Mouse (Mus musculus) c-Kit-negative CD71-positive TER-119-positive erythroid progenitor cells, embryonic 14.5 days (primary cell): ENCODE measurements around the gene Rab3d.
"Not testable (repeated sequence)": the region's sequence is repeated elsewhere in the genome, so short reads cannot be mapped to it uniquely, and the experiment has no call there.

ENCODE experiments used
- DNase-seq: peaks from one replicate; pipeline ENCODE4 v3.0.0-alpha.2; 2013; ENCODE audit warnings: low read depth, low spot score

The Rab3d gene

DNA sequence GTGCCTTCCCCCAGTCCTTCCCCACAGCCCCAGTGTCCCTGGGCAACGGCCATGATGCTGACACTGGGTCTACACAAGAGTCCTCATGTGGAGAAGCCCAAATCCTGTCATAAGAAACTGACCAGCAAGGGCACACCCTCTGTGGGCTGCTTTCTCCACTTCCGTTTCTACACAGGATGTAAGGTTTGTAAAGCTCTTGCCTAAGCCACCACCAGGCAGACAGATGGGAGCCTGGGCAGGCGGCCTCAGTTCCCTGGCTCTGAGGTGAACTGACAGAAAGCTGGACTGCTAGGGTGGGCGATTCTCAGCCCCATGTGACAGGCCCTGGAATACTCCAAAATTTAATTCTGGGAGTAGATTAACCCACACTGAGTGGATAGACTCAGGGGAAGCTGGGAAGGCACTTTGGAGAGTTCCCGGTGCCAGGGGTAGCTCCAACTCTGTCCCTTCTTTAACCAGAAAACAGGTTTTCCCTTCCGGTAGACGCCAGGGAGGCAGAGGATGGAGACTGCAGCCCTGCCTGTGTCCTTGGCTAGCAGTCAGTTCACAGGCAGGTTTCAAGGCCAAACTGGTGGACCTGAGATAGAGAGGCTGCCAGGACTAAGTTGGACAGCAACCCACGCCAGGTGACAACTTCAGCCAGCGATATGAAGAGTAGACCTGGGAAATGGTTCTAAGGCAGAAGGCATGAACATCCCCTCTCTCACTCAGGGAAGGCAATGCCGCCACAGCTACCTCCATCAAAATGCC lies 8.3 kb downstream of the Rab3d start:
- no peak for DNase-seq

GRCm38 (mm10) chr9:21908216-21908615 lies 9.8 kb downstream of the Rab3d start:
- no peak for DNase-seq

GRCm38 (mm10) chr9:21904031-21904430 lies 14.0 kb downstream of the Rab3d start:
- DNase-seq, result no peak

DNA sequence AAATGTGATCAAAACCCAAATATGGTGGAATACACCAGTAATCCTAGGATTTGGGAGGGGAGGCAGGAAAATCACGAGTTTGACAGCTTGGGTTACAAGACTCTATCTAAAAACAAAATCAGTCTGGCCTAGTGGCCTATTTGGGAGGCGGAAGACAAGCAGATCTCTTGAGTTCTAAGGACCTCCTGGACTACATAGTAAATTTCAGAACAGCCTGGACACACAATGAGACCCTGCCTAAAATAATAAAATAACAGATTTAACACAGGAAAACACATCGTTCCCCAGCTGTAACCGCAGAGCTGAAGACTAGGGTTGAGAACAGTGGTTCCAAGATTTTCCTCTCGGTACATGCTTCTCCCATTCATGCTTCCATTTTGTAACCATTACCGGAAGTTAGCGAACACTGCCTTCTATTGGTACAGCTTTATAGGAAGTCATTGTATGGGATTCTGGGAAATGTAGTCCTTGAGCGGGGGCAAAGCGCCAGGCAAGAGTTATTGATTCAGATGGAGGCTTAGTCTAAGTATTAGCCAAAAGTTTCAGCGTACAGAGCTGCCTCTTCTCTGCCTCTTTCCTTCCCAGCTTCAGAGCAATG lies 16.7 kb downstream of the Rab3d start:
- peak; percentile 35 for DNase-seq

DNA sequence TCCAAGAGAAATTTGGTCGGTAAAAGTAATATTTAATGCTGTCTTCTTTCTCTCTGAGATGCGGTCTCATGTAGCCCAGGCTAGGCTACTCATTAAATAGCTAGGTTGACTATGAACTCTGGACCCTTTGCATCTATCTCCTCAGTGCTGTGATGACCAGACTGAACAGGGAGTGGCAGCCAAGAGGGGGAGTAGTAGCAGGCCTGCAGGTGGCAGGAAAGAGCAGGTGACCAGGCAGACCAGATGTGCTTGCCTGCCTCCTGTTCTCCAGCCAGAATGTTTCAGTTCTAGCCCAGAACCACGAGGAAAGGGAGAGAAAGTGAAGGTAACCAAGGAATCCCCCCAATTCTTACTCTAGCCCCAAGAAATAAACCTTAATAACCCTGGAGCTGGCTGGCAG lies 28.8 kb downstream of the Rab3d start:
- no peak for DNase-seq

DNA sequence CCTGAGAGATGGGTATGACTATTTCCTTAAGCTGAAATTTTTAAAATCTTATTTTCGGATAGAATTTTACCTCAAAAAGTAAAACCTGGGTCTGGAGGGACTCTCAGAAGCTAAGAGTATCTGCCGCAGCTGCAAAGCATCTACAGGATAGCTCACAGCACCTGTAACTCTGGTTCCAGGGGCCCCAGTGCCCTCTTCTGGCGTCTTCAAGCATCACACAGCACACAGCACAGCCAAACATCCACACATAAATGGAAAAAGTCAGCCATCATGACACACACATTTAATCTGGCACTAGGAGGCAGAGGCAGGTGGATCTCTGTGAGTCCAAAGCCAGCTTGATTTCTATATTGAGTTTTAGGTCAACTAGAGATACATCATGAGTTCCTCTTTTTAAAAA lies 41.4 kb downstream of the Rab3d start:
- DNase-seq, result no peak

GRCm38 (mm10) chr9:21872204-21872603 lies 45.8 kb downstream of the Rab3d start:
- no peak for DNase-seq

GRCm38 (mm10) chr9:21870879-21871524 lies 47.0 kb downstream of the Rab3d start:
- peak; percentile 6 for DNase-seq

GRCm38 (mm10) chr9:21869290-21869689 lies 48.7 kb downstream of the Rab3d start:
- DNase-seq, result peak; percentile 16

DNA sequence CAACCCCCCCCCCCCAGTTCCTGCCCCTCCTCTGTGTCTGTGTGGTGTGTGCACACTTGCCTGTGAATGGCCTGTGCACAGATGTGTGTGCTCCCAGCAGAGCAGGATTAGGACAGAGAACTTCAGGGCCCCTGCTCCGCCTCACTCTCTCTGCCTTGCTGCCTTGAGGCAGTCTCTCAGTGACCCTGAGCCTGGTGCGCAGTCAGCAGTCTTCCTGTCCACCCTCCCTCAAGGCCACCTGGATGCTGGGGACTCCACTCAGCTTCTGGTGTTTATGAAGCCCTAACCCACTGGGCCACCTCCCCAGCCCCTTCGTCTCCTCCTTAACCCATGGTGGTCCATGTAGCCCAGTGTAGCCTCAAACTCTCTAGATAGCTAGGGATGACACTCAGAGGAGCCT lies 50.3 kb downstream of the Rab3d start:
- DNase-seq, result no peak

- no peak for DNase-seq
These were observed 51.4 kb downstream of the Rab3d start for GRCm38 (mm10) chr9:21866641-21867040.

DNA sequence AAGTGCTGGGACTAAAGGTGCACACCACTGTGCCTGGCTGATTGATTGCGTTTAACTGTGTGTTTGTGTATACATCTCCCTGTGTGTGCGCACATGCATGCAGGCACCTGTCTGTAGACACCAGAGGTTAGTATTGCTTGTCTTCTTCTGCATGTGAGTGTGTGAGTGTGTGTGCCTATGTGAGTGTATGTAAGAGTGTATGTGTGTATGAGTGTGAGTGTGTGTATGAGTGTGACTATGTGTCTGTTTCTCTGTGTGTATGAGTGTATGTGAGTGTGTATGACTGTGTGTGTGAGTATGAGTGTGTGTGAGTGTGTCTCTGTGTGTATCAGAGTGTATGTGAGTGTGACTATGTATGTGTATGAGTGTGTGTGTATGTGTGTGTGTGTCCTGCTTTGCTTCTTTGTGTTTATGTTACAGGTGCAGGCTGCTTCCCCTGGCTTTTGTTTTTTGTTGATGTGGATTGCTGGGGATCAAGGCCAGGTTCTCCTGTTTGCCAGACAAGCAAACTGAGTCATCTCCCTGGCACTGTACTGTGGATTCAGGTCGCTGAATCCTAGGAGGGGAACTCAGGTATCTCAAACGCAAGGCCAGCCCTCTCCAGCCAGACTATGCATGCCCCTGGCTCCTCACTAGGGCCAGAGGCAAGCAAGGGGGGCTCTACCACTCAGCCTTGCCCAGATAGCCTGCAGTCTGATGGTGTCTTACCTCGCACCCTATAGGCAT lies 52.2 kb downstream of the Rab3d start:
- DNase-seq, result no peak

GRCm38 (mm10) chr9:21862181-21862580 lies 55.8 kb downstream of the Rab3d start:
- no peak for DNase-seq

- DNase-seq, result not testable (repeated sequence)
These were observed 57.6 kb downstream of the Rab3d start for GRCm38 (mm10) chr9:21860349-21860748.

- no peak for DNase-seq
These were observed 58.4 kb downstream of the Rab3d start for GRCm38 (mm10) chr9:21859606-21860005.

DNA sequence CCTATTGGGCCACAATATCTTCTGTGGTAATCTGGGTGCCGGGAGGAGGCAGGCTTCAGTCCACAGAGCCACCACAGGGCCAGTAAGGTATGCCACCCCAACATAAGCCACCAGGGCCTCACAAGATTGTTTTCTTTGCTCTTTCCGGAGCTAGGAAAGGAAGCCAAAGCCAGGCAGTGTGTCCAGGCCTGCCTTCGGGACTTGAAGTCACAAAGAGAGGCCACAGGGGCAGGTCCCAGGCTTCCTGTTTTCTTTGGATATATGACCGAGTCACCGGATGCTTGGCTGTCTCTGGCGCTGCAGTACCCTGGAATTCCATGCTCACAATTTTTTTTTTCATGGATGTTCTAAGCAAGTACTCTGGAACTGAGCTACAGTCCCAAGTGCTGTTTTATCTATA lies 59.9 kb downstream of the Rab3d start:
- no peak for DNase-seq

DNA sequence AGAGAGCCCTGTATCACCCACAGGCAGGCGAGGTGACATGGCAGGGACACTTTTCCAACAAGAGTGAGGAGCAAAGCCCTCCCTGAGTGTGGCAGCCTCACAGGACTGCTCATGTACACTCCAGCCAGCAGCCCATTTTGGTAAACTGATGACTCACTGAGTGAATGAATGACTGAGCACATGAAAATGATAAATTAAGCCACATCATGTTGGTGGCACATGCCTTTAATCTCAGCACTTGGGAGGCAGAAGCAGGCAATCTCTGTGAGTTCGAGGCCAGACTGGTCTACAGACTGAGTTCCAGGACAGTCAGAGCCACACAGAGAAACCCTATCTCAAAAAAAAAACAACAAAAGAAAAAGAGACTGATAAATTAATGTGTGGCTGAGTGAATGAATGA lies 60.5 kb downstream of the Rab3d start:
- no peak for DNase-seq
